Mouse (Mus musculus) G1E (cell line): ENCODE results near the gene Lman2.

Experiments used
- CTCF ChIP-seq: IDR thresholded peaks from 2 replicates; pipeline ENCODE4 v1.5.1; 2012; ENCODE audit warnings: low read depth, low read length, inconsistent platforms, mixed read lengths
- GATA1 ChIP-seq: IDR thresholded peaks from 2 replicates; pipeline ENCODE4 v1.6.1; 2012; ENCODE audit warnings: borderline replicate concordance, low read length, inconsistent platforms, mixed read lengths
- GATA2 ChIP-seq: IDR thresholded peaks from 2 replicates; pipeline ENCODE4 v1.6.1; 2012; ENCODE audit warnings: low read depth, low read length, inconsistent platforms, borderline replicate concordance
- TAL1 ChIP-seq: conservative IDR thresholded peaks from 2 replicates; pipeline ENCODE4 v1.6.1; 2012; ENCODE audit warnings: low read depth, low read length, inconsistent platforms, mixed read lengths

DNA sequence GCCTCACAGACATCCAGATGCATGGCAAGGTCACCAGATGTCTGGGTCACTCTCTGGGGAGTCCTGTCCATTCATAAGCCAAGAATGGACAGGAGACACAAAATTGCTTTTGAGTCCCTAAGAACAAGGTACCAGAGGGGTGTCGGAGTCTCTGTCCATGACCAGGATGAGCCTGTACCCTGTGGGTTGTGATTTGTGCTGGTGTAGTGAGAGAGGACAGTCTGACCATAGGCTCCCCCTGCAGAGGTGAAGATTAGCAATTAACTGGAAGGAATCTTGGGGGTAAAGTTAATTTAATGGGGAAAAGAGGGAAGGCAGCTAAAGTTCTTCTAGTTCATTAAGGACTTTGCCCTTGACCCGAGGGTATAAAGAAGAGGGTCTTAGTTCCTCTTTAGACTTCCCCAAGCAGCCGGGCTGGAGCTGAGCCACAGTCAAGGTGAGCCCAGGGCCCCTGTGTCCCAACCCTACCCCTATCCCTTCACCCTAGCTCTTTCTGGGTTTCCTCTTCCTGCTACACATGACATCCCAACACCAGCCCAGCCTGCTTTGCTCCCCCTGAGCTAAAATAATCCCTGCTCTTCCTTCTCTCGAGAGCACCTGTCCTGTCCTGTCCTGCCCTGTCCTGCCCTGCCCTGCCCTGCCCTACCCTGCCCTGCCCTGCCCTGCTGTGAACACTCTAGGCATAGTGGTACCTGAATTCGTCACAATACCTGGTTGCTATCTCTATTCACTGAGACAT lies 36.9 kb upstream of the Lman2 start:
- TF ChIP-seq CTCF: no peak
- no peak for TF ChIP-seq GATA2
- TF ChIP-seq GATA1: no peak
- TF ChIP-seq TAL1: no peak
